Mouse (Mus musculus) spleen, adult 2 months (tissue): ENCODE measurements around the gene Sh2d6. TPM values are rescaled to one million over a fixed set of nuclear protein-coding genes. Genes with fewer than 3 reads are reported as not detected.

Experiments
- DNase-seq, 2 experiments: peaks; one replicate each; pipeline versions ENCODE4 v3.0.0 to v3.0.0-alpha.2; 2012 to 2021; ENCODE audit warnings: low spot score in 2 of 2, low read depth in 1 of 2
- H3K27ac ChIP-seq: fragments of 200-500 bp; 2 replicates; pipeline ENCODE4 v1.5.1; 2012; ENCODE audit warnings: low read length, inconsistent platforms; ENCODE audit not compliant: insufficient read depth
- H3K27me3 ChIP-seq: fragments of 200-500 bp; 2 replicates; pipeline ENCODE4 v1.6.1; 2012; ENCODE audit warnings: mild to moderate bottlenecking, moderate library complexity, low read length, inconsistent platforms; ENCODE audit not compliant: control insufficient read depth, insufficient read depth
- H3K36me3 ChIP-seq: fragments of 200-500 bp; 2 replicates; pipeline ENCODE4 v1.6.1; 2012; ENCODE audit warnings: mild to moderate bottlenecking, low read length, inconsistent platforms; ENCODE audit not compliant: control insufficient read depth, insufficient read depth
- H3K4me1 ChIP-seq: fragments of 200-500 bp; 2 replicates; pipeline ENCODE4 v1.6.1; 2011; ENCODE audit warnings: inconsistent platforms; ENCODE audit not compliant: control insufficient read depth, insufficient read depth, insufficient read length
- H3K4me3 ChIP-seq: fragments of 200-500 bp; 2 replicates; pipeline ENCODE4 v1.5.1; 2011; ENCODE audit warnings: mild to moderate bottlenecking, inconsistent platforms; ENCODE audit not compliant: insufficient read depth, insufficient read length; ENCODE audit errors: extremely low read depth
- CTCF ChIP-seq: fragments of 200-500 bp; IDR thresholded peaks from 2 replicates; pipeline ENCODE4 v1.5.1; 2011; ENCODE audit warnings: mild to moderate bottlenecking, inconsistent platforms; ENCODE audit not compliant: insufficient read depth, insufficient read length, insufficient replicate concordance; ENCODE audit errors: extremely low read depth
- POLR2A ChIP-seq: fragments of 200-500 bp; IDR thresholded peaks from 2 replicates; pipeline ENCODE4 v1.6.1; 2011; ENCODE audit warnings: low read depth, low read length, inconsistent platforms
- WGBS: fragments of 180-500 bp; shearing (Covaris S2); methylation state at CpG from one replicate; pipeline ENCODE4 v1.1.7; 2018; 5-methylcytosine and 5-hydroxymethylcytosine counted together
- polyA plus RNA-seq: library from polyadenylated mRNA; depleted of rRNA; stranded (reverse); fragments of >200 nt; gene quantifications from 2 replicates; pipeline ENCODE4 v1.2.3, GENCODE M21; 2012; rRNA removed

Sh2d6 gene
- polyA plus RNA-seq, 1 experiment, result 0.55 TPM

DNA sequence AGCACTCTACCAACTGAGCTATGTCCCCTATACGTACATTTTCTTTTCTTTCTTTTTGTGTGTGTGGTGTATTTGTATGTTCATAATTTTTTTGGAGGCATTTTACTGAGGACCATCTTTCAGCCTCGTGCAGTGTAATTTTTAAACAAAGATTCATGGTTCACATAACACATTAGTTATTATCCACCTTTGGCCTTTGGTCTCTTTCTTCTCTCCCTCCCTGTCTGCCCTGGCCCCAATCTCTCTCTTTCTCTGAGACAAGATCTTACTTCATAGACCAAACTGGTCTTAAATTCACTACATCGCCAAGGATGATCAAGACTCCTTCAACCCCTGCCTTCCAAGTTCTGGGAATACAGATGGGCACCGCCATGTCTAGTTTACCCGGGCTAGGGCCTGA is 44.7 kb downstream of the Sh2d6 start:
- H3K4me1 ChIP-seq, result no peaks in the 10 kb centered on the region
- no peak for DNase-seq
- no peak overlapping the region for H3K4me3 ChIP-seq
- H3K36me3 ChIP-seq, result no peaks in the 10 kb centered on the region
- no peak overlapping the region for H3K27ac ChIP-seq
- H3K27me3 ChIP-seq, result no peaks in the 10 kb centered on the region
- WGBS, result 94% methylated on average over 5 of the region's 5 CpGs
- no peak for TF ChIP-seq POLR2A
- TF ChIP-seq CTCF, result no peak

DNA sequence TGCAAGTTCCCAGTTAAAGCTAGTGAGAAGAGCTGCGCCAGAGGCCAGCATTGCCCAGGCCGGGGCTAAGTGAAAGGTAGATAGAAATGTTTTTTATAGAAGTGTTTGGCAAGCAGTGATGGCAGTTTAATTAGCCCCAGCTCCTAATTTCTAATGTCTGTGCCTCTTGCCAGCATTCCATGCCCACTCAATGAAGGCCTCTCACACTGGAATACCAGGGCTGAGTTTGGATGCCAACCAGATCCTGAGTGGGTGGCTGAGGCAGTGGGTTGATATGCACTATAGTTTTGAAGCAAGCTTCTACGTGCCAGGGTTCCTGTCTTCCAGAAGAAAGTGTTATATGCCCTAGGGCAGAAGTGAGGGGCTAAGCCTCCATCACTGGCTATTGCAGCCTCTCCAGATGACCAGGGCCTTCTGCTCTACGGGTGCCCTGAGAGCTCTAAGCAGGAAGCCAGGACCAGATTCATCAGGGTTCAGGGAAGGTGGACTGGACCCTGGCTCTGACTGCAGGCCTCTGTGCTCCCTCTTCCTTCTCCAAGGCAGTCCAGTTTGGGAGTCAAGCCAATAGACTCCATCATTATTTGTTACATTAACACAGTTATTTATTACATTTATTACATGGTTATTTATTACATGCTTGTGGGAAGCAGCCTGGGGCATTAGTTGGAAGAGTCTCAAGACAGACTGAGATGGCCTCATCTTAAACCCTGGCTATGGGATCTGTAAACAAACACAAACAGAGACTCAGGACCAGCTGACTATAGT is 46.1 kb downstream of the Sh2d6 start:
- Histone ChIP-seq H3K36me3 (no peaks in the 10 kb centered on the region), H3K27ac (no peak overlapping the region), H3K27me3 (no peaks in the 10 kb centered on the region), H3K4me1 (no peaks in the 10 kb centered on the region), H3K4me3 (no peak overlapping the region)
- DNase-seq, result no peak
- no peak for TF ChIP-seq POLR2A
- TF ChIP-seq CTCF, result no peak
- WGBS, result 85% methylated on average over 4 of the region's 4 CpGs

DNA sequence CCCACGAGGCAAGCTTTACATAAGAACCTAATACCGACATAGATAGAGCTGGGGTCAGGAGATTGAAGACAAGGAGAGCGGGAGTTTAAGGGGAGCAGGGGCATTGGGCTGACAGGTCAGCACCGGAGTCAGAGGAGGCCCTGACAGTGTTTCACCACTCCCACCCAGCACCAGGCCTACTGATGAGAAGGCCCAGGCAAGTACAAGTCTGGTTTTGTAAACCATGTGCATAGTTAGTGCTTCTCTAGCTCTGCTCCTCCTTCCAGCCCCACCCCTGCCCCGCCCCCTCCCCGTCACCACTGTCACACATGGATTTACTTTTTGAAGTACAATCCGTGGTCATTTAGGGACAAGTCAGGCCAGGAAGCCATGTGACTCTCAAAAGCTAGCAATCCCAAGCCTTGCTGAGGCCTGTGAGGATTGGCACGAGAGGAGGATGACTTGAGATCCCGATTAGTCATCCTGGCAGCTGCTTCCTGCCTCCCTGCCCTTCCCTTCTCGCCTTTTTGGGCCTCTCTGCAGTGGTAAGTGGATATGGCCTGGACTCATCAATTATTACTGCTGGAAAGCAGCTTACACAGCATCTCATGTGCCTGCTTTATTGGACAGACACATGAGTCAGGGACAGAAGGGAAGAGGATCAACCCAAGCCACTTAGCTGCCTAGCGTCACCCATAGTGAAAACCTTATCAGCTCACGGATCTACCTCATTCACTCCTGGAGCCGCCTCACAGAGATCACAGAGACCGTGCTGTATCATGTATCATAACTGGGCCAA is 48.1 kb downstream of the Sh2d6 start:
- no peak for TF ChIP-seq CTCF
- TF ChIP-seq POLR2A, result no peak

DNA sequence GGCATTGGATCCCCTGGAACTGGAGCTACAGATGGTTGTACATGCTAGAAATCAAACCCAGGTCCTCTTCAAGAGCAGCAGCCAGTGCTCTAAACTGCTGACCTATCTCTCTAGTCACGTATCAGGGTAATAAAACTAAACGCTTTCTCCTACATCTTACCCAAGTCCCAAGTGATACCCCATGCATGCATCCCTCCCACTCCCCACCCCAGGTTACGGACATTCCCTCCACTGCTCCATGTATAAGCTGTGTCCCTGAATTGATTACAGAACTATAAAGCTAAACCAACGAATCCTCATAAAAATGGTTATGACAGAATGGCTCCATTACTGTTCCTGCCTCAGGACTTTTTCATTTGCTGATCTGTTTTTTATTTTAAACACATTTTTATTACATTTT is 55.3 kb downstream of the Sh2d6 start:
- DNase-seq, result no peak
- Histone ChIP-seq H3K4me1 (no peaks in the 10 kb centered on the region), H3K36me3 (no peaks in the 10 kb centered on the region), H3K27me3 (no peaks in the 10 kb centered on the region), H3K27ac (no peak overlapping the region), H3K4me3 (no peak overlapping the region)
- 94% methylated on average over 4 of the region's 4 CpGs for WGBS
- TF ChIP-seq CTCF, result no peak
- no peak for TF ChIP-seq POLR2A

More for the DNA sequence above, 48.1 kb downstream of the Sh2d6 start:
- Histone ChIP-seq H3K27me3 (no peaks in the 10 kb centered on the region), H3K4me1 (no peaks in the 10 kb centered on the region), H3K36me3 (no peaks in the 10 kb centered on the region), H3K27ac (no peak overlapping the region), H3K4me3 (no peak overlapping the region)
- WGBS, result 72% methylated on average over 14 of the region's 14 CpGs
- DNase-seq, result no peak

DNA sequence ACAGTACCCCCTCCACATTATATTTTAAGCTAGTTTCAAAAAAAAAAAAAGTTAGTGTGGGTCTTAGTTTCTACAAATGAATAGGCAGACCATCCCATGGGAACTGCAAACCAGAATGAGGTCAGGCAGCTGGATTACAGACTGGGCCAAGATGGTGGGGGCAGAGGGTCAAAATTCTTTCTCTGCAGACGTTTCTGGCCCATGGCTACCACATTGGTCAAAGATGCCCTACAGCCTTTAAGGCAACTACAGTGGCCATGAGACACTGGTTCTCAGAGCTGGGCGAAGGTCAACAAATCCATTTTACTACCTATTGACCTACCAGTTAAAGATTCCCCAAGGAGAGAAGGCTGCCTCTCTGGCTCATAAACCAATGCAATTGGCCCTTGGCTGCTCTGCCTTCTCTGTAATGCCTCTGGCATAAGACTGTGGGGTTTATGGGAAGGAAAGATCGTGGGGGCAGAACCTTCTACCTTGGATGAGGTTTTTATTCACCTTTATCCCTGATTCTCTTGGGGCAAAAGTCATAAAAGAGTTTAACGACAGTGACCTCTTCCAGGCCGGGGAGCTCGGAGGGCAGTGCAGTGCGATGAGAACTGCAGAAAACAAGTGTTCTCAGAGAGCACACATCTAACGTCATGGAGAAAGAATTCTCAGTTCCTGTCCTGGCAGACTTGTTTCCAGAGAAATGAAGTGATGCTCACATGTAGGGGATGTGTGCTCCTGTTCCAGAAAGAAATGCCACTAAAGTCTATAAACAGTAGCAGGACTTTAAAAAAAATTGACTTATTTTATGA is 55.9 kb downstream of the Sh2d6 start:
- Histone ChIP-seq H3K27ac (no peak overlapping the region), H3K36me3 (no peaks in the 10 kb centered on the region), H3K4me3 (no peak overlapping the region), H3K27me3 (no peaks in the 10 kb centered on the region), H3K4me1 (no peaks in the 10 kb centered on the region)
- TF ChIP-seq CTCF (no peak), POLR2A (no peak)
- 91% methylated on average over 8 of the region's 8 CpGs for WGBS
- no peak for DNase-seq

Other genes starting within 250 kb of the Sh2d6 start
- 0.15 and 0.32 TPM in 2 replicates for gene Sftpb, start 217.1 kb downstream of the Sh2d6 start, polyA plus RNA-seq
- 14.8 and 15.3 TPM in 2 replicates for gene Usp39, start 176.5 kb downstream of the Sh2d6 start, polyA plus RNA-seq
- gene 0610030E20Rik, start 174.4 kb downstream of the Sh2d6 start, polyA plus RNA-seq, result 19.9 and 23.1 TPM in 2 replicates
- gene Tmem150a, start 166.3 kb downstream of the Sh2d6 start, polyA plus RNA-seq, result 21.7 and 24.6 TPM in 2 replicates
- gene Rnf181, start 154.8 kb downstream of the Sh2d6 start, polyA plus RNA-seq, result 62.4 and 65.8 TPM in 2 replicates
- 51.3 and 55.6 TPM in 2 replicates for gene Vamp5, start 141.2 kb downstream of the Sh2d6 start, polyA plus RNA-seq
- gene Vamp8, start 131.0 kb downstream of the Sh2d6 start, polyA plus RNA-seq, result 100 and 107 TPM in 2 replicates
- gene Ggcx, start 107.4 kb downstream of the Sh2d6 start, polyA plus RNA-seq, result 7.3 and 7.6 TPM in 2 replicates
- gene Mat2a, start 82.1 kb downstream of the Sh2d6 start, polyA plus RNA-seq, result 45.0 and 50.9 TPM in 2 replicates
- 130 and 135 TPM in 2 replicates for gene Capg, start 22.7 kb upstream of the Sh2d6 start, polyA plus RNA-seq
- gene Elmod3, start 76.7 kb upstream of the Sh2d6 start, polyA plus RNA-seq, result 12.2 and 12.9 TPM in 2 replicates
- gene Retsat, start 76.8 kb upstream of the Sh2d6 start, polyA plus RNA-seq, result 5.5 and 5.9 TPM in 2 replicates
- 14.9 and 15.8 TPM in 2 replicates for gene Tgoln1, start 95.3 kb upstream of the Sh2d6 start, polyA plus RNA-seq